Mouse (Mus musculus): ENCODE results near the gene Dnah5.

Gene Dnah5

DNA sequence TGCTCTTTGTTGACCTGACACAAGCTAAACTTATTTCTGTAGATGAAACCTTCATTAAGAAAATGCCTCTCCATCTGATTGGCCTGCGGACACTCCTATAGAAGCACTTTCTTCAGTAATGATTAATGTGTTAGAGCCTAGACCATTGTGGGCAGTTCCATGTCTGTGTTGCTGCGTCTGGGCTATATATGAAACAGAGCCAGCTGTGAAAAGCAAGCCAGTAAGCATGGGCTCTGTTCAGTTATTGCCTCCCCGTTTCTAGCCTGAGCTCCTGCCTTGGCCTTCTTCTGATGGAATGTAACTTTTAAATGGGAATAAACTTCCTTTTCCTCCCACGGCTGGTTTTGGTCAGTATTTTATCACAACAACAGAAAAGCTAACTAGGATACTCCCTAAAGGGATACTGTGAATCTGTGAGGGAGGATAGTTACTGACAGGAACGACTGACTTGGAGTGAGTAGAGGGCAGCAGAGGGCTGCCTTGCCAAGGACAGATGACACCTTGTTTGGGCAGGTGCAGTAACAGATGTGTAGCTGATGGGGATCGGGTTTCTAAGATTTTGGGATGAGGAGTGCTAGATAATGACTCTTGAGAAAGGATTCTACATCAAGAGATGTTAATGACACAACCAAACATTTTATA is 270.3 kb downstream of the Dnah5 start:
- DNase-seq, result no peak

- no peak for DNase-seq
Observed at GRCm38 (mm10) chr15:28502820-28503219, 299.3 kb downstream of the Dnah5 start.

DNA sequence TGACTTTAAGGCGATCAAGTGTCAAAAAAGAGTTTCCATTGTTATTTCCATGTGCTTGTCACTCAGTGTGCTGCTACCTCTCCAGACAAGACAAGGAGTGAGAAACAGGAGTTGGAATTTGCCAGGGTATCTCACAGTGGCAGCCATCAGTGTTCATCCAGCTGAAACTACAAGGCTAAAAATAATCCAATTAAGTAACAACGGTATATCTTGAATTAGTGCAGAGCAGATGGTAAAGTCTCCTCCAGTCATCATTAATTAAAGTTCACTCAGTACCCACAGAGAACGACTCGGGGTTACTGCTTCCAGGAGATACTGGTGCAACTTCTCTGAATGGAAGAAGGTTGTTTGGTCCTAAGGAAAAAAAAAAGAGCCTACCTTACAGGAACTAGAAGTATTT is 311.6 kb downstream of the Dnah5 start:
- no peak for DNase-seq

Data from cerebellum, adult 11 months (tissue).